Mouse (Mus musculus) R1 (cell line): ENCODE measurements around the gene Rpl13a.
"Not testable (repeated sequence)": the region's sequence is repeated elsewhere in the genome, so short reads cannot be mapped to it uniquely, and the experiment has no call there.

Experiments
- DNase-seq: peaks from one replicate; pipeline ENCODE4 v3.0.0-alpha.2; 2018; ENCODE audit warnings: low read depth, low spot score

The Rpl13a gene

DNA sequence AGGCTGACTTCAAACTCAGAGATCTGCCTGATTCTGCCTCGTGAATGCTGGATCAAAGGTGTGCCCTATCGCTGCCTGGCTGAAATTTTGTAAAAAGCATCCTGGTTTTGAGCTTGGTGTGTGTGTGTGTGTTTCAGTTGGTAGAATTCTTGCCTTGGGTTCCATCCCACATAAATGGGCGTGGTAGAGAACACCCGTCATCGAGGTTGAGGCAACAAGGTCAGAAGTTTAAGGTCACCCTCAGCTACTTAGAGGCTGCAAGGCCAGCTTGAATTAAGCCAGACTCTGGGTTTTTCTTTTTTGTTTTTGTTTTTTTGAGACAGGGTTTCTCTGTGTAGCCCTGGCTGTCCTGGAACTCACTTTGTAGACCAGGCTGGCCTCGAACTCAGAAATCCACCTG is 10.2 kb downstream of the Rpl13a start:
- DNase-seq, result peak; percentile 79

DNA sequence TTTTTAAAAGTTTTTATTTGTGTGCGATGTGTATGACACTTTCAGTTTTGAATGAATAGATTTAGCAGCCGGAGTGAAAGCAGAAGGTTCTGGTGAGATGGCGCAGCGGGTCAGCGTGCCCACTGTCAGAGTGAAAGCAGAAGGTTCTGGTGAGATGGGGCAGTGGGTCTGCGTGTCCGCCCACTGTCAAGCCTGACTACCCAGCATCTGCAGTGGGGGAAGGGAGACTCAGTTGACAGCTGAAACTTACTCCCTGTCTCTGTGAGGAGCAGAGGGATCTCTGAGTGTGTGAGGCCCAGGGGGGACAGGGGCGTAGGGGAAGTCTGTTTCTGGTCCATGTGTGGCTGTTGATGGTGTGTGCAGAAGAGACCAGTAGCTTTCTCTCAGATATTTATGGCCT is 11.0 kb downstream of the Rpl13a start:
- DNase-seq, result no peak

DNA sequence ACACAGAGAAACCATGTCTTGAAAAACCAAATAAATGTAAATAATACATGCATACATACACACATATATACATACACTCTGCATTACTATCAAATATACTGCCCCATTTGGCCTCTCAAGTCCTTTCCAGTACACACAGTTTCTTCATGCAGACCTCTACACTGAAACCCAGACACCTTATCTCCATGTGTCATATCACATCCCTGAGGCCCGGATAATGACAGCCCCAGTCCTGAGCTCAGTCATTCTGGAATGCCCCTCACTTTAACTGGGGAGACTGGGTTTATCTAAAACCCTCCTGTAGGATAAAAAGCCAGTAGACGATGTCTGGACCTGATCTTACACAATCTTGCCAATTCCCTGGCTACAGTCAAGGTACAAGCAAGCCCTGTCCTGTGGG is 15.1 kb downstream of the Rpl13a start:
- no peak for DNase-seq

DNA sequence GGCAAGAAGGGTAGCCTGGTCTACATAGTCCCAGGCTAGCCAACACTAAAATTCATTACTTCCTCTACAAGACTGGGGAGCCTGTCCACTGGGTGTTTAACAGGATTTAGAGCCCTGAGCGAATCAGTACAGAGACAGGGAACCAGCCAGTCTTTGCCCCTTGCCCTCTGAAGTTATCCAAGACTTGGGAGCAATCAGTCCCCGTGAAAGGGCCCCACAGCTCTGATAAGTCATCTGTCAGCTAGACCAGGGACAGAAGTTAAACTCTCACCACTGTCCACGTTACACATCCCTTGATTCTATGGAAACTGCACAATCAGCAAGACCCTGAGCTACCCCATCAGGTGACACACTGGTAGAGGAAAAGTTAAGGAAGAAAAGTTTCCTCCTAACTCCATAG is 16.0 kb downstream of the Rpl13a start:
- no peak for DNase-seq

GRCm38 (mm10) chr7:45111940-45112339 is 16.6 kb downstream of the Rpl13a start:
- peak; percentile 94 for DNase-seq

DNA sequence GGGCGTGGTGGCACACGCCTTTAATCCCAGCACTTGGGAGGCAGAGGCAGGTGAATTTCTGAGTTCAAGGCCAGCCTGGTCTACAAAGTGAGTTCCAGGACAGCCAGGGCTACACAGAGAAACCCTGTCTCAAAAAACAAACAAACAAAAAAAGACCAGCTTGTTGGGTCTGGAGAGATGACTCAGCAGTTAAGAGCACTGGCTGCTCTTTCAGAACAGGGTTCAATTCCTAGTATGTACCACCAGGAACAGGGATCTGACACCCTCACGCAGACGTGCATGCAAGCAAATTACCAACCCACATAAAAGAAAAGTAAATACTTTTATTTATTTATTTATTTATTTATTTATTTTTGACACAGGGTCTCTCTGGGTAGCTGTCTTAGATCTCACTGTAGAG is 18.5 kb downstream of the Rpl13a start:
- DNase-seq, result peak; percentile 60

DNA sequence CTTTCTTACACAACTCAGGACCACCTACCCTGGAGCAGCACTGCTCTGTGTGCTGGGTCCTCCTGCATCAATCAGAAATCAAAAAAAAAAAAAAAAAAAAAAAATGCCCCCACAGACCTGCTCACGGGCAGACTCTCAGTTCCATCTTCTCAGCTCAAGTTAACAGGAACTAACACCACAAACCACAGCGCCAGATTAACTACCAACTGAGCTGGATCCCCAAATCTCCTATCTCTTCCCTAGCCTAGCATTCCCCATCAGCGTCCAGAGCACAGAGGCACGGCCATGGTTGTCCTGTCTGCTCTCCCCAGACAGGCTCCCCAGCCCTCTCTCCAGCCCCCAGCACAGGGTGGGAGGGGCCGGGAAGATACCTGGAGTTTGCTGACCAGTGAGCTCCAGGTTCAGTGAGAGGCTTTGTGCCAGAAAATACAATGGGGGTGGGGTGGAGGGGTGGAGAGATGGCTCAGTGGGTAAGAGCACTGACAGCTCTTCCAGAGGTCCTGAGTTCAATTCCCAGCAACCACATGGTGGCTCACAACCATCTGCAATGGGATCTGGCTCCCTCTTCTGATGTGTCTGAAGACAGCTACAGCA is 21.4 kb downstream of the Rpl13a start:
- peak; percentile 53 for DNase-seq

DNA sequence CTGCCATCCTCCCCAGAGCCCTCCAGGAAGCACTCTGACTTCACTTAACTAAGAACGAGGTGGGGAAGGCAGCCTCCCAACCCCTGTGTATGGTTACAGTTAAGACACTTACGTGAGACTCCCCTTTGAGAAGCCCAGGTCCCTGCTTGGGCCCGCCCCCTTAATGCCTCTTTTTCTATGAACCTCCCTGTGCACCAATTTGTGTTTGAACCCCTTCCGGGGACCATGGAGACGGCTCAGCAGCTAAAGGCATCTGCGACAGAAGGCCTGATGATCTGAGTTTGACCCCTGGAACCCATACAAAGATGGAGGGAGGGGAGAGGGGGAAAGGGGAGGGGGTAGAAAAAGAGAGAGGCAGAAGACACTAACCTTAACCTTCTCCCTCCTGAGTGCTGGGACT is 22.1 kb downstream of the Rpl13a start:
- peak; percentile 59 for DNase-seq

- DNase-seq, result peak; percentile 44
These were observed 23.1 kb downstream of the Rpl13a start for GRCm38 (mm10) chr7:45105491-45105890.

GRCm38 (mm10) chr7:45104941-45105340 is 23.6 kb downstream of the Rpl13a start:
- DNase-seq, result no peak

- DNase-seq, result peak; percentile 78
These were observed 24.8 kb downstream of the Rpl13a start, which contains the start of gene Fcgrt for GRCm38 (mm10) chr7:45103652-45104180. Gene Fcgrt (minus strand): TSS chr7:45103851.

- DNase-seq, result no peak
These were observed 25.5 kb downstream of the Rpl13a start for GRCm38 (mm10) chr7:45102940-45103585.

GRCm38 (mm10) chr7:45102441-45102840 is 26.1 kb downstream of the Rpl13a start:
- no peak for DNase-seq

DNA sequence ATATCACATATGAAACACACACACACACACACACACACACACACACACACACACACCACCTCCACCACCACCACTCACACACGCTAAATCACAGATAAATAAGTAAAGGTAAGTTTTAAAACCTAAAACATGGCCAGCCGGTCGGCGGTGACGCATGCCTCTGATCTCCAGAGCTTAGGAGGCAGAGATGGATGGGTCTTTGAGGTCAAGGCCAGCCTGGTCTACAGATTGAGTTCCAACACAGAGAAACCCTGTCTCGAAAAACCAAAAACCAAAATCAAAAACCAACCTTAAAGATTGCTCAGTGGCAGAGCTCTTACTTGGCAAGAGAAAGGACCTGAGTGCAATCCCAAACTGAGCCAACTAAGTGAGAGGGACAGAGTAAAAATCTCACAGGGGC is 28.5 kb downstream of the Rpl13a start:
- no peak for DNase-seq

- peak; percentile 84 for DNase-seq
These were observed 29.9 kb downstream of the Rpl13a start for GRCm38 (mm10) chr7:45098541-45099240.

DNA sequence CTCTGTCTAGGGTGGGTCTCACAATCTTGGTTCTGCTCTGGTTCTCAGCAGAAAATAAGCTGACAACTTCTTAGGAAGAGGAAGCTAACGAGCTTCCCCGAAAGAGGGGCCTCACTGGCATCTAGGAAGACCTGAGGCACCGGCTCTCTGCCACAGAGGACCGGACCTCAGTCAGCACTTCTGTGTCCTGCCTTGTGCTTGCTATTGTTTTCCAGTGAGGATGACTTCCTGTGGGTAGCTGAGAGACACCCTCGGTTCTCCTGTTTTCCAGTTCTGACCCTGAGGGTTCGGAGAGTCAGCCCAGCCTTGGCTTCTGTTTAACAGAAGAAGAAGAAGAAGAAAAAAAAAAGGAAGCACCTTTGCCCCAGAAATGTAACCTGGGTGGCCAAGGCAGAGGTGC is 31.1 kb downstream of the Rpl13a start:
- DNase-seq, result no peak

GRCm38 (mm10) chr7:45095965-45096364 is 32.6 kb downstream of the Rpl13a start:
- not testable (repeated sequence) for DNase-seq

DNA sequence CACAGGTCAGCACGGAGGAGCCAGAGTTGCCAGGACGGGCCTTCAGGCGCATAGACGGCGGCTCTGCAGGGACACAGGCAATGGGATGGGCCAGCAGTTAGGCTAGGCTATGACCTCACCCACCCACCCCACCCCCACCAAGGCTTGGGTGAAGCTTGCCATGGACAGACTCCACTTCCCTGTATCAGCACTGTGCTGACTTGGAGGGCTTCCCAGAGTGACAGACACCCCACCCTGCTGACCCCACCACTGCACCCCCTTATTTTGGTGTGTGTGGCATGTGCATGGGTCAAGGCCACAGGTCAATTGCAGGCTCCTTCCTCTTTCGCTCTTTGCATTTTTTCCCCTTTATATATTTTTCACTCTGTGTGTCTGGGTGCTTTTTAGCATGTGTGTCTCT is 33.2 kb downstream of the Rpl13a start:
- DNase-seq, result no peak

- DNase-seq, result no peak
These were observed 34.4 kb downstream of the Rpl13a start for GRCm38 (mm10) chr7:45094121-45094520.

DNA sequence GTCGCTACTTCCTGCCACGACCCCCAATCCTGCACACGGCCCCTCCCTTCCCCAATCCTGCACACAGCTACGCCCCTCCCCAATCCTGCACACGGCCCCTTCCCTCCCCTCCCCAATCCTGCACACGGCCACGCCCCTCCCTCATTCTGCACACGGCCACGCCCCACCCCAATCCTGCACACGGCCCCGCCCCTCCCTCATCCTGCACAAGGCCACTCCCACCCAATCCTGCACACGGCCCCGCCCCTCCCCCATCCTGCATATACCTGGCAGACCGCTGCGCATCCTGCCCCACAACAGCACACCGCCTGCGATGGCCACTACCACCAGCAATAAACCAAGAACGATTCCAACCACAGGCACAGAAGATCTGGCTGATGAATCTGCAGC is 35.0 kb downstream of the Rpl13a start:
- DNase-seq, result peak; percentile 83

DNA sequence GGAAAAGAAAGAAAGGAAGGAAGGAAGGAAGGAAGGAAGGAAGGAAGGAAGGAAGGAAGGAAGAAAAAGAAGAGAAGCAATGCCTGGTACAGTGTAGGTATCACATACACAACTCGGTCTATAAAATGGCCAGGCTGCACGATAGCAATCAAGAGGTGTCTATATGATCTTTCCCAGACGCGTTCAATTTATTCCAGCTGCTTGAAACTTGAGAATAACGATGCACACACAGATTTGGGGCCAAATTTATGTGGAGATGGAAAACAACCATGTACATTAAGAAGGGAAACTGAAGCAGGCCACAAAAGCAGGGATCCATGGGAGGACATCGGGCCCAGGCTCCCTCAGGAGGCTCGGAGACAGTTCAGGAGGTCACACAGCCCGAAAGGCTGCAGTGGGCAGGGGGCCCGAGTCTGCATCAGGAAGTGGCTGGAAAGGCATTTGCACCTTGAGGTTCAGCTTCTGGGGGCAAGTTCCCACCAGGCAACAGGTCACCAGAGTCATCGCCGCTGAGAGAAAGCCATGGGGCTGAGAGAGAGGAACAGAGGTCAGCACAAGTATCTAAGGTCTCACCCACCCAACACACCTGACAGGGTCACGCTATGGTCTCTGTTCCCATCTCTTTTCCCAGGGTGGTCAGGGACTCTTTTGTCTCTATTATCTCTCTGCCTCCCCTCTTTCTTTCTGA is 35.6 kb downstream of the Rpl13a start:
- no peak for DNase-seq

DNA sequence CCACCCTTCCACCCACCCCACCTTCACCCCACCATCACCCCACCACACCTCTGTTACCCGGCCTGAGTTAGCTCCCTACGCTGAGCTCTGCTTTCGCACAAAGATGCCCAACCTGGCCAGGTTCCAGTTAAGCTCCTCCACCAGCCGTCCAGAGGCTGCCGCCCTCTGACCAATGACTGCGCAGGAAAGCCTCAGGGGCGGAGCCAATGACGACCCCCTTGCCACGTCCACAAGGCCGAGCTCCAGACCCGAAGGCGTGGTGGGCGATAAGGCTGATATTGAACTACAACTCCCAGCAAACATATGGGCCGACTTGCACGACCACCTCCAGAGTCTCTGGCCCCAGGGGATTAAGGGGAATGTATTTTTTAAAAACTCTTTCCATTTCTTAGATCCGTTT is 36.5 kb downstream of the Rpl13a start, which contains the start of gene Rcn3:
Gene Rcn3 (minus strand): TSS at position 174 of the 400 bp plus-strand sequence.
- DNase-seq, result peak; percentile 92
